Mouse (Mus musculus): ENCODE measurements around the gene Rab43. TPM values are rescaled to one million over a fixed set of nuclear protein-coding genes. Genes with fewer than 3 reads are reported as not detected.
A peak's percentile ranks its signal among the peaks of the same experiment; 100 is the strongest.

Gene Rab43
- polyA plus RNA-seq, 1 experiment from 2014 or later = 4.1 TPM

GRCm38 (mm10) chr6:87750184-87750910 lies 61.6 kb downstream of the Rab43 start:
- H3K27me3 ChIP-seq (replicated peaks; ENCODE audit: low read depth, poor library complexity, severe bottlenecking) = no peaks in the 10 kb centered on the region
- no peak for DNase-seq (ENCODE audit: low spot score)
- H3K9me3 ChIP-seq = no peaks in the 10 kb centered on the region
- no peak overlapping the region for H3K4me3 ChIP-seq
- H3K36me3 ChIP-seq (replicated peaks) = no peaks in the 10 kb centered on the region
- H3K27ac ChIP-seq (replicated peaks) = no peak overlapping the region
- peaks cover 12% of the 10 kb centered on the region for H3K4me1 ChIP-seq
- WGBS = 82% methylated on average over 8 of the region's 8 CpGs

- H3K4me3 ChIP-seq = no peak overlapping the region
- WGBS = 84% methylated on average over 6 of the region's 6 CpGs
- no peaks in the 10 kb centered on the region for H3K27me3 ChIP-seq (replicated peaks; ENCODE audit: low read depth, poor library complexity, severe bottlenecking)
- H3K27ac ChIP-seq (replicated peaks) = no peak overlapping the region
- DNase-seq (ENCODE audit: low spot score) = no peak
- H3K36me3 ChIP-seq (replicated peaks) = no peaks in the 10 kb centered on the region
- 0 out of 2 replicates have a peak, but pooled peaks cover 6% of the 10 kb centered on the region for H3K4me1 ChIP-seq
- no peaks in the 10 kb centered on the region for H3K9me3 ChIP-seq
Measured at GRCm38 (mm10) chr6:87748531-87748930, 63.4 kb downstream of the Rab43 start.

- Histone ChIP-seq H3K4me3 (no peak overlapping the region), H3K4me1 (0 out of 2 replicates have a peak, but pooled peaks cover 6% of the 10 kb centered on the region), H3K9me3 (no peaks in the 10 kb centered on the region), H3K27me3 (replicated peaks; ENCODE audit: low read depth, poor library complexity, severe bottlenecking) (no peaks in the 10 kb centered on the region), H3K36me3 (replicated peaks) (no peaks in the 10 kb centered on the region), H3K27ac (replicated peaks) (no peak overlapping the region)
- DNase-seq (ENCODE audit: low spot score) = no peak
- 87% methylated on average over 2 of the region's 2 CpGs for WGBS
Measured at GRCm38 (mm10) chr6:87748078-87748477, 63.9 kb downstream of the Rab43 start.

DNA sequence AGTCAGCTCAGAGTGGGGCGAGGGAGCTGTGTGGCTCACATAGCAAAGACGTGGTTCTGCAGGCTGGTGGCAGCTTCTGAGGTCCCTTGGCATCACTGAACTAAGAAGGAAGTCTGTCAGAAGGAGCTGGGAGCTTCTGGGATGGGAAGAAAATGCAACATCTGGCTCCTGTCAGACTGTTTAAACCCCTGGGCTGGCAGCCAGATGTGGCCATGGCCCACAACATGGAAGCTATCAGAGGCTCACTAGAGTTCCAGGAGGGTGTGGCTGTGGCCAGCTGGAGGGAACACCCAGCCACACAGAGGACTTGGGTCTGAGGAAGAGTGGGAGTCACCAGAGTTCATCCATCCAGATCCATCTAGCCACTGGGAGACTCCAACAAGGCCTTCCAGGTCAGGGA lies 65.1 kb downstream of the Rab43 start:
- no peak for DNase-seq (ENCODE audit: low spot score)
- Histone ChIP-seq H3K9me3 (no peaks in the 10 kb centered on the region), H3K4me3 (no peak overlapping the region), H3K27me3 (replicated peaks; ENCODE audit: low read depth, poor library complexity, severe bottlenecking) (no peaks in the 10 kb centered on the region), H3K4me1 (0 out of 2 replicates have a peak, but pooled peaks cover 6% of the 10 kb centered on the region), H3K27ac (replicated peaks) (no peak overlapping the region), H3K36me3 (replicated peaks) (no peaks in the 10 kb centered on the region)
- WGBS = 58% methylated on average over 2 of the region's 2 CpGs

GRCm38 (mm10) chr6:87746059-87746458 lies 65.9 kb downstream of the Rab43 start:
- Histone ChIP-seq H3K27me3 (replicated peaks; ENCODE audit: low read depth, poor library complexity, severe bottlenecking) (no peaks in the 10 kb centered on the region; the same call in 1 of the 2 replicates), H3K36me3 (replicated peaks) (no peaks in the 10 kb centered on the region), H3K4me3 (no peak overlapping the region), H3K4me1 (0 out of 2 replicates have a peak, but pooled peaks cover 6% of the 10 kb centered on the region), H3K9me3 (no peaks in the 10 kb centered on the region), H3K27ac (replicated peaks) (no peak overlapping the region)
- 72% methylated on average over 3 of the region's 3 CpGs for WGBS
- DNase-seq (ENCODE audit: low spot score) = no peak

GRCm38 (mm10) chr6:87745301-87745700 lies 66.7 kb downstream of the Rab43 start:
- no peak for DNase-seq (ENCODE audit: low spot score)
- no peaks in the 10 kb centered on the region for H3K9me3 ChIP-seq
- H3K4me3 ChIP-seq = no peak overlapping the region
- H3K27ac ChIP-seq (replicated peaks) = no peak overlapping the region
- 49% methylated on average over 1 of the region's 1 CpGs for WGBS
- H3K27me3 ChIP-seq (replicated peaks; ENCODE audit: low read depth, poor library complexity, severe bottlenecking) = no peaks in the 10 kb centered on the region; the same call in 1 of the 2 replicates
- no peaks in the 10 kb centered on the region for H3K36me3 ChIP-seq (replicated peaks)
- 0 out of 2 replicates have a peak, but pooled peaks cover 6% of the 10 kb centered on the region for H3K4me1 ChIP-seq

DNA sequence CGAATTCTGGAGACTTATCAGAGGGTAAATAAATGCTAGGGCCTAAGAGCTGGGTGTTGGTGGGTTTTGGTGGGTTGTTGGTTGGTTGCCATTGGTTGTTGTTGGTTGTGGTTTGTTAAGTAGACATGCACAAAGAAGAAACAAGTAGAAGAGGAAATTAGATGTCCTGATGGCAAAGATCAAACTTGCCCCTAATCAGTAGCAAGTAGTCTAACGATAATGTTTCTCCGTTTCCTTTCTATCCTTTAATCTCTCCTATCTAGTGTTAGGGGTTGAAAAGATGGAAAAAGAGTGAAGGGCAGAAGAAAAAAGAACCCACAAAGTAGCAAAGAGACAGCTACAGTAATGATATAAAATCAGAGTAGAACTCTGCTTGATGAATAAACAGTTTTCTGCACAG lies 67.3 kb downstream of the Rab43 start:
- no peaks in the 10 kb centered on the region for H3K36me3 ChIP-seq (replicated peaks)
- no peak for DNase-seq (ENCODE audit: low spot score)
- H3K27ac ChIP-seq (replicated peaks) = no peak overlapping the region
- WGBS = 90% methylated on average over 3 of the region's 3 CpGs
- no peaks in the 10 kb centered on the region for H3K9me3 ChIP-seq
- H3K27me3 ChIP-seq (replicated peaks; ENCODE audit: low read depth, poor library complexity, severe bottlenecking) = peaks cover 2% of the 10 kb centered on the region
- peaks cover 9% of the 10 kb centered on the region for H3K4me1 ChIP-seq
- no peak overlapping the region for H3K4me3 ChIP-seq

DNA sequence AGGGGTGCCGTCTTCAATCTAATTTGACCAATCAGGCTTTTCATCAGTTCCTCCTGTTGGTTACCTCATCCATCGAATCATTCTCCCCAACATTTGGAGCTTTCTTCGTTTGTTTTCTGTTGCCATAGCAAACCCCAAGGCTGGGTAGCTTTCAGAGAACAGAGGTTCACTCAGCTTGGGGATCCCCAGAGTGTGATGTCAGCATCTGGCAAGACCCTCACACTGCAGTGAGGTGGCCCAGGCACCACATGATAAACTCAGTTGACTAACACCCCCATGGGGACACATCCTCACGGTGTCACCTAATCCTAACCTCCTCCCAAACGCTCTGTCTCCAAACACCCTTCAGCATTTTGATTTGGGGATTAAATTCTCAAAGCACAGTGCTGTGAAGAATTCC lies 68.7 kb downstream of the Rab43 start:
- DNase-seq (ENCODE audit: low spot score) = no peak
- peaks cover 9% of the 10 kb centered on the region for H3K27me3 ChIP-seq (replicated peaks; ENCODE audit: low read depth, poor library complexity, severe bottlenecking)
- H3K27ac ChIP-seq (replicated peaks) = no peak overlapping the region
- peaks cover 20% of the 10 kb centered on the region for H3K4me1 ChIP-seq
- no peaks in the 10 kb centered on the region for H3K36me3 ChIP-seq (replicated peaks)
- WGBS = 76% methylated on average over 5 of the region's 5 CpGs
- no peaks in the 10 kb centered on the region for H3K9me3 ChIP-seq
- no peak overlapping the region for H3K4me3 ChIP-seq

DNA sequence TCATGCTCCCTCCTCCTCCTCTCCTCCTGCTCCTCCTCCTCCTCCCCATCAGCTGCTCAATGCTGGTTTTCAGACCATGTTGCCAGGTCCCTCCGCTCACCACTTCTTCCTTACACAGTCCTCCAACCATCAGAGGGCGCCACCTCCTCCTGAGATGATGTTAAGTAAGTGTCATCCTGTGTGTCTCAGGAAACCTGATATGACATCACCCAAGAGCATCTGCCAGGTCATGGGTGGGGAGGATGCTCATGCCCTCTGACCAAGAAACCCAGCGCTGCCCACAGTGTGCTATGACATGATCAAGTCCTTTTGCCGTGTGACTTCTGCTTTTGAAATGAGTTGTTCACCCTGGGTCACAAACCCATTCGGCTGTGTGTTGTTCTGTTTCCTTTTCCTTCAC lies 69.2 kb downstream of the Rab43 start:
- Histone ChIP-seq H3K27ac (replicated peaks) (no peak overlapping the region), H3K9me3 (no peaks in the 10 kb centered on the region), H3K4me3 (no peak overlapping the region), H3K27me3 (replicated peaks; ENCODE audit: low read depth, poor library complexity, severe bottlenecking) (peaks cover 9% of the 10 kb centered on the region), H3K36me3 (replicated peaks) (no peaks in the 10 kb centered on the region), H3K4me1 (peaks cover 25% of the 10 kb centered on the region)
- no peak for DNase-seq (ENCODE audit: low spot score)
- WGBS = 75% methylated on average over 5 of the region's 5 CpGs

- Histone ChIP-seq H3K36me3 (replicated peaks) (no peaks in the 10 kb centered on the region), H3K27ac (replicated peaks) (no peak overlapping the region), H3K4me1 (peaks cover 31% of the 10 kb centered on the region), H3K27me3 (replicated peaks; ENCODE audit: low read depth, poor library complexity, severe bottlenecking) (peaks cover 15% of the 10 kb centered on the region), H3K9me3 (no peaks in the 10 kb centered on the region), H3K4me3 (no peak overlapping the region)
- DNase-seq (ENCODE audit: low spot score) = no peak
- WGBS = 93% methylated on average over 8 of the region's 8 CpGs
Measured at GRCm38 (mm10) chr6:87741978-87742377, 70.0 kb downstream of the Rab43 start.

DNA sequence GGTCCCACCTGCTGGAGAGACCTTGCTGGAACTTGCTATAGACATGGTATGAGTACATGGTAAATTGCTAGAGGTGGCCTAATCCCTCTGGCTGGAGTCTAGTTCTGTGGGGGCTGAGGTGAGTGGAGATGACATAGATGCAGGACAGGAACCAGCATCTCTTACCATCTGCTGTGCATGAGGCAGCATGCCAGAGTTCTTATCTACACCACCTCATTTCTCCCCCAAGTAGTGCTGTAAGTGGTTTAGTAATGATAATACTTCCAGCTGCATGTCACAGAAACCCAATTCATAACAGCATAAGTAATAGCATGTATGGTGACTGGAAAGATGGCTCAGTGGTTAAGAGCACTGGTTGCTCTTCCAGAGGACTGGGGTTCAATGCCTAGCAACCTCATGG lies 71.5 kb downstream of the Rab43 start:
- DNase-seq (ENCODE audit: low spot score) = no peak
- H3K4me1 ChIP-seq = peaks cover 31% of the 10 kb centered on the region
- H3K27me3 ChIP-seq (replicated peaks; ENCODE audit: low read depth, poor library complexity, severe bottlenecking) = peaks cover 28% of the 10 kb centered on the region
- H3K27ac ChIP-seq (replicated peaks) = no peak overlapping the region
- no peak overlapping the region for H3K4me3 ChIP-seq
- H3K36me3 ChIP-seq (replicated peaks) = no peaks in the 10 kb centered on the region
- no peaks in the 10 kb centered on the region for H3K9me3 ChIP-seq

DNA sequence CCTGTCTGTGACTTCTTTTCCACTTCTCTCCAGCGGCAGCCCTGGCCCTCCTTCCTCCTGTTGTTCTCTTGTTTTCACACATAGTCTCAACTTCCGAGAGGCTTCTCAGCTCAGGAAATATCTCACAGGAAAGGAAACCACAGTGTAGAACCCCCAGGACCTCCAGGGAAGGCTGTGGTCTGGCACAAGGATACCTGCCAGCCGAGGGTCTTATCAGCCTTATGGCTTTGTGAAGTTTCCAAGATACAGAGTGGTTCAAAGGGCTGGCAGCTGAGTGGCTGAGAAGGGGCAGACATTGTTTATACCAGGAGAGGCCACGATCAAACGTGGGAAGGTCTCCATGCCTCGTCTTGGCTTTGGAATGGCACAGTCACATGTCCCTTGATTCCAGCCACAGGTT lies 72.1 kb downstream of the Rab43 start:
- Histone ChIP-seq H3K4me1 (peaks cover 28% of the 10 kb centered on the region), H3K36me3 (replicated peaks) (no peaks in the 10 kb centered on the region), H3K27me3 (replicated peaks; ENCODE audit: low read depth, poor library complexity, severe bottlenecking) (peaks cover 34% of the 10 kb centered on the region), H3K9me3 (no peaks in the 10 kb centered on the region), H3K4me3 (no peak overlapping the region), H3K27ac (replicated peaks) (peak overlapping the region; percentile 62)
- WGBS = 64% methylated on average over 6 of the region's 6 CpGs
- no peak for DNase-seq (ENCODE audit: low spot score)
